Mouse (Mus musculus) fibroblast of lung, adult 2 months (primary cell): Measurements from ENCODE around the gene Bcor.

Experiments
- DNase-seq: peaks from one replicate; pipeline ENCODE4 v3.0.0-alpha.2; 2011; ENCODE audit warnings: low read depth

Gene Bcor

GRCm38 (mm10) chrX:12126408-12127105 is 33.6 kb downstream of the Bcor start:
- DNase-seq = no peak

DNA sequence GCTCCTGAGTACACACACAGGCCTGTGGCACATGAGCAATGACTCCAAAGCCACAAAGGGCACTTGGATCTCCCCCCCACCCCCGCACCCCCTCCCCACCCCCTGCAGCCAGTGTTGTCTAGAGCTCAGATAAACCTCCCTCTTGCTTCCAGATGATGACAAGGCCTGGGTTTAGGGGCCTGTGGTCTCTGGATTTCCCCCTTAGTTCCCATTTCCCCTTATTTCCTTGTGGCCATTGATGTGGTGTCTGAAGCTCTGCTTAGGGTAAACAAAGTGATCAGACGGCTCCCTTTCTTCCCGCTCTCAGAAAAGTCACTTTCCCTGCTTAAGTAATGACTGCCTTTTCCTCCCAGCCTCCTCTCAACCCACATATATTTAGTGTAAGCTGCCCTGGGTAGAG is 35.6 kb downstream of the Bcor start:
- DNase-seq = no peak

- DNase-seq = no peak
These were observed 36.5 kb downstream of the Bcor start for GRCm38 (mm10) chrX:12123687-12124087.

GRCm38 (mm10) chrX:12122594-12123331 is 37.4 kb downstream of the Bcor start:
- DNase-seq = no peak

DNA sequence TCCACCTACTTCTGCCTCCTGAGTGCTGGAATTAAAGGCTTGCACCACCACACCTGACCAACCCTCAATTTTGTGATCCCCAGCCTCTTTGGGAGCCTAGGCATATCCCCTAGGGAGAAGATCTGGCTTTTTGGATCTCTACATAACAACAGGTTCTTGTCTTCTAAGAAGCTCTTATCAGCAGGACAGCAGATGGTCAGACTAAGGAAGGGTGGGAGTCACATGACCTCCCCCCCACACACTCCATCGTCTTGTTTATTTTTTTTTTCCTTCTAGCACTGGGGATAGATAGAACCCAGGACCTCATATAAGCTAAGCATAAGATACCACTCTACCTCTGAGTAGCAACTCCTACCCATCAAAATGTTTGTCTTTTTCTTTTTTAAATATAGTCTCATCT is 40.7 kb downstream of the Bcor start:
- DNase-seq = no peak

DNA sequence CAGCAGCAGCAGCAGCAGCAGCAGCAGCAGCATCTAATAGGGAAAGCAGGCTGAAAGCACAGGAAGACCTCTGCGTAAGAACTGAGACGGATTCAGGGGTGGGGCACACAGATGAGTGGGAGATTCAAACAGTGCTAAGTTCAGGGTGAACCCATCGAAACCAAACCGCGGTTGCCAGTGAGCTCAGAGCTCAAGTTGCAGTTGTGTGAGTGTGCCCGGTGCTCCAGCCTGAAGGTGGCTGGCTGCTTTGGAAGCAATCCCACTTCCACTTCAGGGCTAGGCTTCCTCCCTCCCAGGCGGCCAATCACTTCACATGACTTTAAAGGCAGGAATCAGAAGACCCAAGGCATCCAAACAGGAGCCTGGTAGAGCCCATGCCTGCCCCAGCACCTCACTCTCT is 44.0 kb downstream of the Bcor start:
- no peak for DNase-seq

DNA sequence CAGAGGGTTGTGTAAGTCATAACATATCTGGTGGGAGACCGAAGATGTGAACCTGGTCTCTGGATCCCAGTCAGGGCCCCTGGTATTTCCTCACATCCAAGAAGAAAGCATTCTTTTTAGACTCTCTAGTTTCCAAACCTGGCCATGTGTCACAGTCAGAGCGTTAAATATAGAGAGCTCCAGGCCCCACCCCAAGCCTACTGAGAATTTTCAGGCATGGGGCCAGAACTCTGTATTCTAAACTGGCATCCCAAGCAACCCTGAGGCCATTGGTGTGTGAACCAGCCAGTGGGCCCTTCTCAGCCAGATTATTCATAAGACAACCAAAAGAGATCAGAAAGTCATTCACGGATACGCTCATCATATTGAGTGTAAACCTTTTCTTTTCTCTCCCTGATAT is 48.0 kb downstream of the Bcor start:
- DNase-seq = no peak

DNA sequence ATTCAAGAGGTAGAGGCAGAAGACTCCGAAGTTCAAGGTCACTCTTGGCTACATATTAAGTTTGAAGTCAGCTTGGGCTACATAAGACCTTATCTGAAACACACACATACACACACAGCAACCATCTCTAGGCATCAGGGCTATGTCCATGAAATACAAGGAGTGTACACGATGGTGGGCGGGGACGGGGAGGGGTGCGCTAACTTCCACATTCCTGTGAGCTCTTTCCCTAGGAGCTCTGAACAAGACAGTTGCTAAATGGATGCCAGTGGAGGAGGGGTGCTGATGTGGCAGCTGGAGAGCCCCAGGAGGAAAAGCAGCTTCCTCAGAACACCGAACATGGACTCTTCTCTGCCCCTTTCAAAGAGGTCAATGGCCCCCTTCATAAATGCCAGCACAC is 49.6 kb downstream of the Bcor start:
- no peak for DNase-seq

- no peak for DNase-seq
These were observed 54.8 kb downstream of the Bcor start for GRCm38 (mm10) chrX:12105358-12105757.

DNA sequence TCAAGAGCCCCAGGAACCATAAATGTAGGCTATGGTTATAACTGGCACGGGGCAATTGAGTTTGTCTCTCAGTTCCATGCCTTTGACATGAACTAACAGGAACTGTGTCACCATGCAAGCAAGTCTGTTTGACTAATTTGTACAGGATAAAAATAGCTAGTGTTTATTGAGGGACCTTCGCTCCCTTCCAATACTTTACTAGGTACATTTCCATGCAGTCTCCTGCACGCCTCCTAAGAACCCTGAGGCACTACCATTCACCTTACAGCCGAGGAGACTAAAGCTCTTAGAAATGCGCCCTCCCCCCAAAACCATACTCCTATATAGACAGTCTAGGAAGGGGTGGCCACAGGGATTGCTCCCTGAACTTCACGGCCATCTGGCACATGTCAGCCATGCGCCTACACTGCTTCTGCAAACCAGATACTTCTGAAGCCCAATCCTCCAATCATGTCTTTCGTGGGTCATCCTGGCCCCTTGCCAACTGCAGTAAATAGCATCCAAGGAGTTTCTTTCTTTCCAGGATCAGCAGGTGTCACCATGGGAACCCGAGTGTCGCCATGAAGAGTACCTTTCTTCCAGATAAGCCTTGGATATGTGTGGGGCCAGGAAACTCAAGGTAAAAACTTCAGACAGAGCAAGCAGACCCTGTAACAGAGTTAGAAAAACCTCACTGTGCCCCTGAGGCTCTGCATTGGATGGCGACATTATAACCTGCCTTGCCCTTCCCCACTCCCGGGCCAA is 63.2 kb downstream of the Bcor start:
- DNase-seq = no peak

- no peak for DNase-seq
These were observed 66.8 kb downstream of the Bcor start for GRCm38 (mm10) chrX:12093371-12093770.

GRCm38 (mm10) chrX:12091431-12092061 is 68.6 kb downstream of the Bcor start:
- DNase-seq = no peak

GRCm38 (mm10) chrX:12090871-12091404 is 69.2 kb downstream of the Bcor start:
- DNase-seq = no peak

DNA sequence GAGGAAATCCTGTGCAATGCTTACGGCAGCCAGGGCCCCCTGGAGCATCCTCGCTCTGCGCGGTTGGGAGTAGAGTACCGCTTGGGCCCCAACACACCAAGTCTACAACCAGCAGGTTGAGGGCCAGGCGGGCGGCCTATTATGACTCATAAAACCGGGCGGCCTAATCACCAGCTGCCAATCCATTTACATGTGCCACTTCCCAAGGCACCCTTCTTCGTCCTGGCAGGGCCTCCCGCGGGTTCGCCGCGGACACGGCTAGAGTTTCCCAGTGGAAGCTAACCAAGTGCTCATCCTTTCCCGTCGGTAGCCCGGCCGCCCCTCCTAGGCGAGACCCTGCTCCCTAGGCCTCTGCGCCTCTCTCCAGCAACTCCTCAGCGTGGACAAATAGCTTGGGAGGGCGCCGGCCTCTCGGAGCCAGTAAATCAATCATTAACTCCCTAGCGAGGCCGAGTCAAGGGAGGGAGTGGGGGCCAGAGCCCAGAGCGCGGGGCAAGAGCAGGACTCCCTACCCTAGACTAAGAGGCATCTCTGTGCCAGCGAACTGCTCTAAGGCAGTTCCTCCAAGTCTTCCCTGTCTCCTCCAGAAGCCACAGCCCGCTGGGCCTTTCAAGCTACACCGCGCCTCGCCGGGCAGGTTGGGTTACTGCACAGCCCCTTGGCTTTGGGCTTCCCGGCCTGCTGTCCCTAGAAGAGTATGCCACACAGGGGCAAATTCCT is 69.8 kb downstream of the Bcor start:
- DNase-seq = no peak

DNA sequence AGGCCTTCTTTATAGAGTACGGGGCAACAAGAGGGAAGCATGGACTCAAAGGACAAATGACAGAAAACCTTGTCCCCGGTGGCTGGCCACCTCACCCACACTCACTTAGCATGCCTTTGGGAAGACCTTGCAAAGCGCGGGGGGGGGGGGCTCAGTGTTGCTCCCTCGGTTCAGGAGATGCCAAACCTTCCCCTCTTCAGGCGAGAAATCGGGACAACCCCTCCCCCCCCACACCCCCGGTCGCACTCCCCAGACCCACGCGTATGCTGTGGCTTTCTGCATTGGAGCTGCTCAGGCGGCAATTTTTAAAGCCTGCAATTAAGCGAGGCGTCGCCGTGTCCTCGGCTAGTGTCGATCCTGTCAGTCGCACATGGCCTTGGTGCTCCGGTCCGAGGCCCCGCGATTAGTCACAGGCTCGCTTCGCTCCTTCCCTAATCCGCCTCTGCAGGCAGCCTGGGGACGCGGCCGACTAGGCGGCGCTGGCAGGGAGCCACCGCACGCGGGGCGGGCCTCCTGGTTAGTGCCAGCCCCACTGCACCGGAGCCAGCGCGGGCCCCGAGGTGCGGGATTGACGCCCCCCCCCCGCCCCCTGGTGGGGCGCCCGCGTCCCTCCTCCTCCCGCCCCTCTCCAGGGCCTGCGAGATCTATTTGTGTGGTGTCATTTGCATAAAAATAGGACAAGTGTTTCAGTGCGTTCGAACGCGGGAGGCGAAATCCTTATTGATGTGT is 70.6 kb downstream of the Bcor start:
- DNase-seq = no peak

DNA sequence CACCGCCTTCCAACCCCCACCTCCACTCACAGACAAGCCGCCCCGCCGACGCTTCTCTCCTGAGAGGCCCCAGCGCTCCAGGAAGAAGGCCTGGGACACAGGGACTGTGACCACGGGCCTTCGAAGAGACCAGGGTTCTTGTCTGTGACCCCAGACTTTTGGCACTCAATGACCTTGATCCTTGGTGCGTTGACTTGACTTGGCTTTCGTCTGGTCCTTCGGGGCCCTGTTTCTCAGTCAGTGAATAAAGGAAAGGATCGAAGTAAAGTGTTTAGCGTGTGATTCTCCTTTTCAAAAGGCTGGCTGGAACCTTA is 71.2 kb downstream of the Bcor start:
- no peak for DNase-seq

DNA sequence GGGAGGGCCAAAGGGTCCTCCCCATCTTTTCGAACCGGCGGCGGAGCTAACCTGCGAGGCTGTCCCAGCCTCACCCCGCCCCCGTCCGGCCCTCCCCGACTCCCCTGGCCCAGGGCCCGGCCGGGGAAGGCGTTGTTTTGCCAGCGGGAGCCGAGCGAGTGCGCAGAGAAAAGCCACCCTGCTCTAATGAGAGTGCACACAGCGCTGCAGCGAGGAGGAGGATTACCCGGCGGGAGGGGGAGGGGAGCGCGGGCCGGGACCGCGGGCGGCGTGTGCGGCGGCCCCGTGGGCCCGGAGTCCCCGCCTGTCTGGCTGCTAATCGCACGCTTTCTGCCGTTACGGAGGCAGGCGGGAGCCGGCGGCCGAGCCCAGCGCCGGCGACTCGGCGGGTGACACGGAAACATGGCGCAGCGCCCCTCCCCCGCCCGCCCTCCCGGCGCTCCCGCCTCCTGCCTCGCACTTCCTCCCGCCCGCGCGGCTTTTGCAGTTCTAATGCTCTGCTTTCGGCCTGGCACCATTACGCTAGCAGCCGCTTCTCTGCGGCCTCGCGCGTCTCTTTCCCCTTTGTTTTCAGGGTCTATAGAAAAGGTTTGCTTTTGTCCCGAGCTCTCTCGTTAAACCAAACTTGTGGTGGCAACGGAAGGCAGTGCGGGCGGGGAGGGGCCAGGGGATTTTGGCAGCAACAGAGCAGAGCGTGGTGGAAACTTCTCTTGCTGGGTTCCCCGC is 71.7 kb downstream of the Bcor start:
- DNase-seq = no peak

DNA sequence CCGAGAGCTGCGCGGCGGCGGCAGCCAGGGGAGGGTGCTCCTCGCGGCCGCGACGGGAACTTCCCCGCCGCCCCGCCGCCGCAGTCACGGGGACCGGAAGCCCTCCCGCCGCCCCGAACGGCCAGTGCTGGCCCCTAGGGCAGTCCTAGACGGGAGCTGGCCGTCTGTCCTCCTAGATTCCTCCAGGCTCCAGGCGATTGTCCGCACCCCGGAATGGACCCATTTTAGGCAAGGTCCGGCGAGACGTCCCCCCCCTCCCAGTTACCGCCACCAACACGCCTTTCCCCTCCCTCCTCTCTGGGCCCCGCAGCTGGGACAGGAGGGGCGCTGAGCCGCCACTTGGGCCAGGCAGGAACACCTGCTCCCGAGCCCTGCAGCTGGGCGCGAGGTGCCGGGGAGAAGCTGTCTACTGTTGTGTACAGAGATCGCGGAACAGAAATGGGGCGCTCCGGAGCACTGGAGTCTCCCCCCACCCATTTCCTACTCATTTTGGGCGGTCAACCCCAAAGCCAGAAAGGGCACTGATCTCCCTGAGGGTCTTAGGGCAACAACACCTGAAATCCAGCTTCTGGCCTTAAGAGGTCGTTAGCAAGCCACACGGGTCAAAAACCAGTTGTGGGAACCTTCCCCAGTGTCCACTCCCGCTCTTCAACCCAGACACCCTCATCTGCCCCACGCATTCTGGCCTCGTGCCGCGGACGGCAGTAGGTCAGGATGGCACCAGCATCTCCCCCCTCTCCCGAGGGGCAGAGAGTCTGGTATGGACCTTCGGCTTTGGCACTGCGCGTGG is 72.4 kb downstream of the Bcor start:
- DNase-seq = no peak

DNA sequence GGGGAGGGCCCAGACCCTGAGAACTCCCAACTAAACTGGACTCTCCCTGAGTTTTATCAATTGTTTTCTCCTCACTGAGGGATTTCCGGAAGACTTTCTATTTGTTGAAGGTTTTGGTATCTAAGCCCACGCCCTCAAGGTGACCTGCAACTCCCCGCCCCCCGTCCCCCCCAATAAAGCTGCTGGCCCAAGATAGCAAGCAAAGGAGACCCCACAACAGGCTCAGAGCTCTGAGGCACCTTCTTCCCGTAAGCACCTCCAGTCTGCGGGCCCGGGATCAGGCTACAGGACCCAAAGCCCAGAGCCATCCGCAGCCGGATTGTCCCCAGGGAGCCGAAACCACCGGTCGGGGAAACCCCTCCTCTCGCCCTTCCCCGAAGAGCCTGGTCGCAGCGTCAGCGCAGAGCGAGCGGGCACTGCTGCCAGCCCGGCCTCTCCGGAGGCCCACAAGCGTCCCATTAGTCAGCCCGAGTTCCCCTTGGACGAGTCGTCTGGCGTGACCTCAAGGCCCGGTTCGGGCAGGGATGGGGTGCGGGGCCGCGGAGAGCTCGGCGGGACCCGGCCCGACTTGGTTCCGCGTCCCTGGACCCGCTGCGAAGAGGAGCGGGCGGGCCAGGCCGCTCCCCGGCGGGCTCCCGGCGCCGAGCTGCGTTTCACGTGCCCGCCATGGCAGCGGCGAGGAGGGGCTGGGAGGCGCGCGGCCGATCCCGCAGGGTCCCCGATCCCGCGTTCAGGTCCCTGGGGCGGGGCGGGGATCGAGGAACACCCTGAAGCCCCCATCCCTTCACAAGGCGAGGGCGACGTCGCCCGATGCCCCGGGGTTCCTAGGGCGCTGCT is 73.3 kb downstream of the Bcor start:
- no peak for DNase-seq
